Mouse (Mus musculus) CD4-positive, CD25-positive, alpha-beta regulatory T cell, adult 4 months (primary cell): ENCODE measurements around the gene Cfap58. TPM values are rescaled to one million over a fixed set of nuclear protein-coding genes. Genes with fewer than 3 reads are reported as not detected.

Source experiments
- polyA plus RNA-seq, 2 experiments: library from polyadenylated mRNA; unstranded; fragments of 100-300 nt; shearing (Covaris generic); gene quantifications; one replicate each; pipeline ENCODE4 v1.2.1; 2017

Gene Cfap58
- polyA plus RNA-seq, 2 experiments from 2014 or later = not detected

Other genes with a start within 250 kb of the Cfap58 start
- not detected for gene Col17a1, start 245.6 kb upstream of the Cfap58 start, polyA plus RNA-seq
- 100 to 1,000 TPM; 144 to 161 TPM for gene Sfr1, start 206.0 kb upstream of the Cfap58 start, polyA plus RNA-seq
- gene Gsto1, start 82.7 kb upstream of the Cfap58 start, polyA plus RNA-seq = 10 to 100 TPM; 32.4 to 36.4 TPM
- gene Gsto2, start 72.1 kb upstream of the Cfap58 start, polyA plus RNA-seq = under 1 TPM in 1 of 2 experiments, not detected in 1; 0.95 TPM
- gene Cfap43, start 18.4 kb upstream of the Cfap58 start, polyA plus RNA-seq = under 1 TPM; 0.10 to 0.75 TPM
- 10 to 100 TPM; 10.5 to 12.7 TPM for gene Itprip, start 18.4 kb upstream of the Cfap58 start, polyA plus RNA-seq